Mouse (Mus musculus) thymus, postnatal 25 days (tissue): ENCODE data around the gene Vmn1r88.

Source experiments
- DNase-seq: peaks from one replicate; pipeline ENCODE4 v3.0.0; 2022

Vmn1r88 gene

DNA sequence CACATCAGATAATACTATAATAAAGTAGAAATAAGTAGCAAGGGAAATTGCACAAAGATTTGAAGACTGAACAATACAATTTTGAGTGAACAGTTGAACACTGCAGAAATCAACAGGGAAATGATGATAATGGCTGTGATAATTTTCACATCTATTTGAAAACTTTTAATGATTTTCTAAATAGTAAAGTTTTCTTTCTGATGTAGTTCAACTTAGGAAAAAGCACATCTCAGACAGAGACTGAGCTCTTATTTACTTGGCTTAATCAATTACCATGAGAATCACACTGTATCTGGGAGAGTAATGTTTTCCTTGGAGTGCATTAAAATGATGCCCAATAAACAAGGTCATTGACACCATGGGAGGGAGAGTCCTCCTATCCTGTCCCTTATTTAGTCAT is at the start of gene Vmn1r88:
TSS of gene Vmn1r88 (plus strand) at position 301 of the 400 bp plus-strand sequence.
- DNase-seq: no peak

DNA sequence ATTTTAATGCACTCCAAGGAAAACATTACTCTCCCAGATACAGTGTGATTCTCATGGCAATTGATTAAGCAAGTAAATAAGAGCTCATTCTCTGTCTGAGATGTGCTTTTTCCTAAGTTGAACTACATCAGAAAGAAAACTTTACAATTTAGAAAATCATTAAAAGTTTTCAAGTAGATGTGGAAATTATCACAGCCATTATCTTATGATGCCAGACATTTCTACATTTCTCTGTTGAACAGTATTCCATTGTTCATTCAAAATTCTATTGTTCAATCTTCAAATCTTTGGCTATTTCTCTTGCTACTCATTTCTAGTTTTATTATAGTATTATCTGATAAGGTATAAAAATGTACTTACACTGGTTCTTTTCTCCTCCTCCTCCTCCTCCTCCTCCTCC is 39.6 kb upstream of the Vmn1r88 start, which contains the start of gene Vmn1r86:
TSS of gene Vmn1r86 (minus strand) at position 101 of the 400 bp plus-strand sequence.
- no peak for DNase-seq

DNA sequence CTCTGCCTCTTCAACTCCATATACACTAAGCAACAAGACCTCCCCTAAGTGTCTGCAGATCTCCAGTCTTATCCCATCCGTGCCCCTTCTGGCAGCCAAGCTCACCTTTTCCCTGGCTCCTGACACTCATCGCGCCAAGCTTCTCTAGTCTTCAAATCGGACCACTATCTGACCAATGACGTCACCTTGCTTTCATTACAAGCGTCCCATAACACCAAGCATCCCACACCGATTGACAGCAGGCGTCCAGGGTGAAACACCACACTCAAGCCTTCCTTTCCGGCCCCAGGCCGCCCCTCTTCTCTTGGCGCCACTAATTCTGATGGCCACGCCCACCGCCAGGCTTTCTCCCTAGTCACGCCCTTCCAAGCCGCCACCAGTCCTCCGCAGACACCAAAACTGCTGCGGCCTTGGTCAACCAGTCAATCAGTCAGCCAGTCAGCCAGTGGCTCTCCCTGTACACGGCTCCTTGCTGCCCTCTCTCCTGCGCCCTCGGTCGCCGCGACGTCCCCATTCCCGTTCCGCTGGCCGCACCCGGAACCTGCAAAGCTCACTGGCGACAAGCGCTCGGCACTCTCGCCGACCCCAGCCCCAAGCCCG is 35.7 kb upstream of the Vmn1r88 start:
- peak; percentile 4 for DNase-seq

DNA sequence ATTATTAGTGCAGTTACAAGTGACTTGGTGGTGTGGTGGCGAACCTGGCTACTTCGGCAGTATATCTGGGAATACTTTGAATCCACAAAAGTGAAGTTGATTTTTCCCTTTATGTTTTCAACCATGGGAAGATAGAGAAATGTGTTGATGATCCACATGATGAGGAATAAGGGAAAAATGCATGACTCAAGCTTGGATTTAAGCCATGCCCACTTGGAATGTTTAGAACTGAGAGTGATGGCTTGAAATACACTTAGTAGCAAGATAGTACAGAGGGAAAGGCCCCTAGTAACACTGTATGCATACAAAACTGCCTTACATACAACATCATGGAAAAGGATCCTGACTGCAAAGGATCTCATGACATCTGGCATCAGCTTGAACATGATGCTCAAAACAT is 27.5 kb upstream of the Vmn1r88 start:
- no peak for DNase-seq

DNA sequence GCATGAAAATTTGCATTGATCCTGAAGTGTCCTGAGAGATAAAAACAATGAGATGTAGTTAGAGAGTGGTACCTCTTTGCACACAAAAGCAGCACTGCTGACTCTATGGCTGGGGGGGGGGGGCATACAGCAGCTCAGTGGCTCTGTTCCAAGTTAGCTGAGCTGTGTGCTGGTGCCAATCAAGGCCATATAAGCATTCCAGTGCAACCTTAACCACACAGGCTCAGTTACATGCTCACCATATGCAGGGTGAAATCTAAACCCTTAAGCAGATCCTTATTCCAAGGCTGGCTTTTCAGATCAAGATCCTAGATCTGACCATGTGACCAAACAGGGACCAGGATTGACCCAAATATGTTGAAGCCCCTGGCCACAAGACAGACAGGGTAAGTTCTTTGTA is 22.0 kb upstream of the Vmn1r88 start:
- DNase-seq: no peak

DNA sequence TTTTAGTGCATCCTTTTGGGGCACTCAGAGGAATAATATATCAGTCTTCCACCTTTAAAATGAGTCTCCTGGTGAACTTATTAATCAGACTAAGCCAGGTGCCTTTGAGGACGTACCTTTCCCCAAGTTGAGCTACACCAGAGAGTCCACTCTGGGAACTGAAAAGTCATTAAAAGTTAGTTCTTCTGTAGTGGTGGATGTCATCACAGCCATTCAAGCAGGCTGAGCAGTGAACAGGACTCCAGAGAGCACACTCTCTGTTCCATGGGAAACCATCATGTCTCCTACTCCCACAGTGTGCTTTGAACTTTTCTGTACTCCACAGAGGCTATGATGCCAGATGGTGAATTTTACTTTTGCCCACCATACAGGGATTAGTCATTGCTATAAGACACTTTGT is 19.3 kb upstream of the Vmn1r88 start, which contains the start of gene Vmn1r87:
TSS of gene Vmn1r87 (minus strand) at position 101 of the 400 bp plus-strand sequence.
- no peak for DNase-seq

DNA sequence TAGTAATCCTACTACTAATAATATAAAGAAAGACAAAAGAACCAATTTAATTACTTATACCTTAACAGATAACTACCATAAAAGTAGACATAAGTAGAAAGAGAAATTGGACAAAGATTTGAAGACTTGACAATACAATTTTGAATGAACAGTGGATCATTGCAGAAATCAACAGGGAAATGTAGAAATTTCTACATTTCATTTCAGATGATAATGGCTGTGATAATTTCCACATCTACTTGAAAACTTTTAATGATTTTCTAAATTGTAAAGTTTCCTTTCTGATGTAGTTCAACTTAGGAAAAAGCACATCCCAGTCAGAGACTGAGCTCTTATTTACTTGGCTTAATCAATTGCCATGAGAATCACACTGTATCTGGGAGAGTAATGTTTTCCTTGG is 53.4 kb downstream of the Vmn1r88 start, which contains the start of gene Vmn1r89:
TSS of gene Vmn1r89 (plus strand) at position 301 of the 400 bp plus-strand sequence.
- DNase-seq: no peak
